Mouse (Mus musculus) olfactory bulb, adult 2 months (tissue): Measurements from ENCODE around the gene Etl4. TPM values are rescaled to one million over a fixed set of nuclear protein-coding genes. Genes with fewer than 3 reads are reported as not detected.

Experiments used
- H3K27ac ChIP-seq: fragments of 200-500 bp; 2 replicates; pipeline ENCODE4 v1.5.1; 2012; ENCODE audit warnings: low read depth, low read length; ENCODE audit not compliant: insufficient read depth
- H3K4me1 ChIP-seq: fragments of 200-500 bp; 2 replicates; pipeline ENCODE4 v1.6.1; 2012; ENCODE audit warnings: low read length; ENCODE audit not compliant: control insufficient read depth, insufficient read depth
- H3K4me3 ChIP-seq: fragments of 200-500 bp; 2 replicates; pipeline ENCODE4 v1.5.1; 2012; ENCODE audit warnings: mild to moderate bottlenecking, low read depth, low read length, moderate library complexity; ENCODE audit not compliant: insufficient read depth
- CTCF ChIP-seq: fragments of 200-500 bp; IDR thresholded peaks from 2 replicates; pipeline ENCODE4 v1.5.1; 2012; ENCODE audit warnings: low read depth, mild to moderate bottlenecking, low read length, moderate library complexity; ENCODE audit not compliant: insufficient read depth
- POLR2A ChIP-seq: fragments of 200-500 bp; IDR thresholded peaks from 2 replicates; pipeline ENCODE4 v1.6.1; 2012; ENCODE audit warnings: mild to moderate bottlenecking, low read depth, low read length, moderate library complexity; ENCODE audit not compliant: insufficient read depth
- WGBS: fragments of 180-500 bp; shearing (Covaris S2); methylation state at CpG from one replicate; pipeline ENCODE4 v1.1.7; 2018; 5-methylcytosine and 5-hydroxymethylcytosine counted together
- polyA plus RNA-seq: library from polyadenylated mRNA; stranded (reverse); fragments of >200 nt; gene quantifications from 2 replicates; pipeline ENCODE4 v1.2.4, GENCODE M21; 2012; ENCODE audit warnings: low replicate concordance; ENCODE audit not compliant: missing spikeins, insufficient read depth, insufficient read length

The Etl4 gene
- polyA plus RNA-seq, 1 experiment, result not detected

DNA sequence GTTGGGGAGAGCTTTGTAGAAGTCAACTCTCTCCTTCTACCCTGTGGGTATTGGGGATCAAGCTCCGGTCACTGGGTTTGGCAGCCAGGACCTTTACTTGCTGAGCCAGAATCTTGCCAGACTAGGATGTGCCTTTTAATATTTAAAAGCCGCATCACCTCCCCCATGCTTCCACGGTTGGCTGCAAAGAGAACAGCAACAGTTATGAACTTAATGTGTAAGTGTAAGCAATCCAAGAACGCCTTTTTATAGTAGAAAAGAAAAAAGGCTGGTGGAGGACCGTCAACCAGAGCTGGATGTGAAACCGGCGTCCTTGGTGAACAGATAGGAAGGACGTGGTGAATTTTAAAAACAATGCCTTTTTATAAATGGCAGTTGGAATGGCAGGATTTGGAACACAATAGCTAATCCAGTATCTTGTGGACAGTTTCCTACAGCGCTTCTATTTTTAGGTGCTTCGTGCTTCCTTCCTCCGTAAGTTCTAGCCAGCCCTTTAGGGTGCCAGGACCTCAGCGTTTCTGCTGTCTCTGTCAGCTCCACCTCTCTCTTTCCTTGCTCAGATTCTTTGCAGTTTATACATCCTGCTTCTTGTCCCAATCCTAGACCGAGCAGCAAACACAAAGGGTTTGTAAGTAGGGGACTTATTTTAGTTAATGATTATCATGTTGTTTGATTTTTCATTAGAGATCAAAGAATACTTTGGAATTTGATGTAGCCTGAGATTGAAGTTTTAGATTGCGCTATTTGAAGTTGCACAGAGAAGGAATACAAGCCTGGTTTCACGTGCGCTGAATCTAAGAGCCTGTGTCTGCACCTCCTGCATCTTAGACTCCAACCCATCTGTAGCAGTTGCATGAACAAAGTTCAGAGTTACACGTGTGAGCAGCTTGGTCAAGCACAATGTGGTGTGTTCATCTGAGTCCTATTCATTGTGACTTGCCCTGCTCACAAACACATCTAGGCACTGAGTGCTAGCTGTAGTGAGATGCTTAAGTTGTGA lies 535.9 kb downstream of the Etl4 start:
- H3K4me3 ChIP-seq, result no peak overlapping the region
- TF ChIP-seq CTCF (no peak), POLR2A (no peak)
- 60% methylated on average over 17 of the region's 17 CpGs for WGBS
- no peak overlapping the region for H3K27ac ChIP-seq
- H3K4me1 ChIP-seq, result peaks cover 3% of the 10 kb centered on the region; the same call in 1 of the 2 replicates

DNA sequence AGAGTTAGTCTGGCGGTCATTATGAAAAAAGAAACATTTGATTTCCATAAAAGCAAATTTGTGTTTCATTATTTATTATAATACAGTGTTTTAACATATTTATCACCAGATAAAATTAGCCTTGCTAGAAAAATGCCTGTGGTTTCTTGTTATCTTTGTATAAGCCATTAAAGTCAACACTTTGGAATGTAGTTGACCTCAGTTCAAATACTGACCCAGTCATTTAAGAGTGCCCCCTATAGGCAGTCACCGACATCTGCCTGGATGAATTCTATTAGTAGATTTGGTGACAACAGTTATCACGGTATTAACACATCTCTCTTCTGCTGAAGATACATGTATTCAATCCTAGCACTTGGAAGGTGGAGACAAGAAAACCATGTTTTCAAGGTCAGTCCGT lies 536.6 kb downstream of the Etl4 start:
- Histone ChIP-seq H3K4me3 (no peak overlapping the region), H3K27ac (no peak overlapping the region), H3K4me1 (peaks cover 3% of the 10 kb centered on the region; the same call in 1 of the 2 replicates)
- 89% methylated on average over 4 of the region's 4 CpGs for WGBS
- no peak for TF ChIP-seq POLR2A
- no peak for TF ChIP-seq CTCF

DNA sequence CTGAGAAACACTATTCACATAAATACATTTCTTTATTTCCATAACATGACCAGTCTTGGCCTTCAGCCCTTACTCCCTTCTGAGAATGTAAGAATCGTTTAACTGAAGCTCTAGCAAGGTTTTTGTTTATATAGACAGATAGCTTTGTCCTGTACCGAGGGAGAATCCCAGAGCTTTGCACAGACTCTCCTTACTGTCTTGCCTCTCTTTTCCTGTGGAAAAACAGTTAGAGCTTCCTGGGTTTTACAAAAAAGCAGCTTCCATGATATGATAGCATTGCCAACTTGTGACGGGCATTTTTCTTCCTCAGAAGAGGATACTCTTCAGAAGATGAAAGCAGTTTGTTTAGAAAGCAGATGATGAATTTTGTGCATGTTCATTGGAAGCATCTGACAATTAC lies 541.4 kb downstream of the Etl4 start:
- H3K27ac ChIP-seq, result no peak overlapping the region
- 66% methylated on average over 3 of the region's 3 CpGs for WGBS
- H3K4me1 ChIP-seq, result no peaks in the 10 kb centered on the region
- TF ChIP-seq CTCF (no peak), POLR2A (no peak)
- no peak overlapping the region for H3K4me3 ChIP-seq

DNA sequence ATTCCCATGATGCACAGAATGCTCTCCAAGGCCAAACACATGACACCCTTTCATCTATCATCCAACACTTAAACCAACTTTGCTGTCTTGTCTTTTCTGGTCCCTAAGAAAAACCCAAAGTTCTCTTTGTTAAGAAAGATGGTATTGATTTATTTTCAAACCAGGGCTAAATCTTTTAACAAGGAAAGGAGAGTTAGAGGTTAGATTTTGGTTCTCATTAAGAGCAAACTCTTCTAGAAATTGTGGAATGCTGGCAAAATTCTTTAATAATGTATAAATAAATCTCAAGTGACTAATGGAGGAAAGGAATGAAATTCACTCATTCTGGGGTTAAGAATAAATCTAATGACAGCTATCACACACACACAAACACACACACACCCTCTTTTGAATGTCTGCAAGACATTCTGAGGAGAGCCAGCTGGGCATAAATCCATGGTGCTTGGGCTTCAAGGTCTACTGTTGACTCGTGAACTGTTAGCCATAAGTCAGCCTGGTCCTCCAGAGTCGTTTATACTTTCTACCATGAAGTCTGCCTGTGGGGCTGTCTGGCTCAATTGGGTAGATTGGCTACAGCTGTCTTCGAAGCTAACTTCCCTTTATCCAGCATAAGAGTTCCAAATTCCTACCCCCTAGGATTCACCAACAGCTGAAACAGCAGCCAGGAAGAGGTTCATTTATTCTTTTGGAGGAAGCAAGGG lies 544.1 kb downstream of the Etl4 start:
- Histone ChIP-seq H3K4me3 (no peak overlapping the region), H3K4me1 (no peaks in the 10 kb centered on the region), H3K27ac (no peak overlapping the region)
- WGBS, result 73% methylated on average over 3 of the region's 3 CpGs
- TF ChIP-seq POLR2A, result no peak
- TF ChIP-seq CTCF, result no peak

DNA sequence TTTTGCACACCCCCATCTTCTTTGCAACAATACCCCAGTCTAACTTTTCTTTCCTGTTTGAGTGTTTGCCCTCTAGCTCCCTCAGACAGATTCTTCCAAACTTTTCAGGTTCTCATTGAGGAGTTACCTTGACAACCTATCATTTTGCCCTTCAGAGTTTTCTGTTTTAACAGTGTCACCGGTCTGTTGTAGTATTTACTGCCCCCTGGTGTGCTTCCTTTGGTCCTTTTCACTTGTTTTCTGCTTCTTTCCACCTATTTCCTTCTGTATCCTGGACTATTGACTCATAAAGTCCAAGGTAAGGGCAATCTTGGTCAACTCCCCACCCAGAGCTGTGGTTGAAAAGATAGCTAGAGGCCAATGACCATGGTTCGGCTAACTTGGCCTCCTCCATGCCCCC lies 569.6 kb downstream of the Etl4 start:
- H3K4me1 ChIP-seq, result no peaks in the 10 kb centered on the region
- H3K4me3 ChIP-seq, result no peak overlapping the region
- H3K27ac ChIP-seq, result no peak overlapping the region
- TF ChIP-seq POLR2A (no peak), CTCF (no peak)
- WGBS, result 89% methylated on average over 2 of the region's 2 CpGs

DNA sequence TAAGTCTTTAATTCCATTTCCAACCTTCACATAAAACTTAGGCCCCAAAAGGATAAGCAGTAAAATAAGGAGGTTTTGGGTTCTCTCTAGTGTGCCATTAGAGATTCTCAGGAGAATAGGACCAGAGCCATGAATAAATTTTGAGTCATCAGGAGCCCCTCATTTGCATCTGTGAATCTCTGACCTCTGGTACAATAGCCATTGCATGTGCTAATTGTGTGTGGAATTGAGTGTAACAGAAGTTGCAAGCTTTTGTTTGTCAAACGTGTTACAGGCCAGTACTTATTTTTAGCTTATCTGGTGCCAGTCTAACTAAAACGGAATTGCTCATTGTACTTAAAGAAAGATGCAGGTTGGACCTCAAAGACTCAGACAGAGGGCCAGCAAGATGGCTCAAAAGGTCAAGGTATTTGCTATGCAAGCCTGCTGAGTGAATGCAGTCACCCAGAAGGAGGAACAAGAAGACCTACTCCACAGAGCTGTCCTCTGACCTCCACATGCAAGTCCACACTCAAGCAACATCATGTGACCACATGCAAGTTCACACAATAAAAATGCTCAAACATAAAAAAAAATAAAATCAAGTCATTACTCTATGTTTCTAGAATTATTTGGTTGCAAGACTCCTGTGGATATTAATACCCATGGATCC lies 576.7 kb downstream of the Etl4 start:
- H3K4me3 ChIP-seq, result no peak overlapping the region
- TF ChIP-seq CTCF, result no peak
- no peak for TF ChIP-seq POLR2A
- H3K27ac ChIP-seq, result no peak overlapping the region

DNA sequence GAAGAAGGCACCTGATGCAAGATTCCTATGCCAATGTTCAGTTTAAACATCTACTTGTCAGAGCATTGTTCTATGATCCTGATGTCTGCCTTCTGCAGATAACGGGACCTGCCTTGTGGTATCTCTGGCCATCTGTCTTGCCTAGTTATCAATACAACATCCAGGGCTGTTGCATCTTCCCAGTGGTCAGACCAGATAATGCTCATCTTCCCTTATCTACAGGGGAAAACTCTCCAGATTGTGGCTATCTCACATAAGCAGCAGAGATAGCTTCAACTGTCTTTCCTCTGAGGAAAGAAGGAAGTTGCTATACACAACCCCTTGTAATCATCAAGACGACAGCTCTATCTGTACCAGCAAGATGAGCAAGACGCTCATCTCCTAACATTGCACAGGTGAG lies 579.5 kb downstream of the Etl4 start:
- H3K4me3 ChIP-seq, result no peak overlapping the region
- no peak overlapping the region for H3K27ac ChIP-seq
- no peak for TF ChIP-seq CTCF
- TF ChIP-seq POLR2A, result no peak
- WGBS, result 95% methylated on average over 3 of the region's 3 CpGs
- no peaks in the 10 kb centered on the region for H3K4me1 ChIP-seq

More for the DNA sequence above, 576.7 kb downstream of the Etl4 start:
- 38% methylated on average over 2 of the region's 2 CpGs for WGBS
- H3K4me1 ChIP-seq, result no peaks in the 10 kb centered on the region

DNA sequence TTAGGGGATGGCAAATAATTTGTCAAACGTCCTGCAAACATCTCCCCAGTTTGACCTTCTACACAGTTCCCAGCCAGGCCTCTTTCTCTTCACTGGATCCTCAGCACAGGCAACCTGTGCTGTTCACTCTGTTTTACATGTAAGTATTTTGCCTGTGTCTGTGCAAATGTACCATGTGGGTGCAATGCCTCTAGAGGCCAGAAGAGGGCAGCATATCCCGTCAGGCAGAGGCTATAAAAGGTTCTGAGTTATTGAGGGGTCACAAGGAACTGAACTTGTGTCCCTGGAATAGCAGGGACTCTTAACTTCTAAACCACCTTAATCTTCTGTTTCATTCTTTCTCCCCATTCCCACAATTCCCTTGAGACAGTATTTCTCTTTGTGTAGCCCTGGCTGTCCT lies 582.5 kb downstream of the Etl4 start:
- no peak for TF ChIP-seq POLR2A
- TF ChIP-seq CTCF, result no peak
- H3K4me3 ChIP-seq, result no peak overlapping the region
- no peak overlapping the region for H3K27ac ChIP-seq
- 67% methylated on average over 2 of the region's 2 CpGs for WGBS
- H3K4me1 ChIP-seq, result no peaks in the 10 kb centered on the region

DNA sequence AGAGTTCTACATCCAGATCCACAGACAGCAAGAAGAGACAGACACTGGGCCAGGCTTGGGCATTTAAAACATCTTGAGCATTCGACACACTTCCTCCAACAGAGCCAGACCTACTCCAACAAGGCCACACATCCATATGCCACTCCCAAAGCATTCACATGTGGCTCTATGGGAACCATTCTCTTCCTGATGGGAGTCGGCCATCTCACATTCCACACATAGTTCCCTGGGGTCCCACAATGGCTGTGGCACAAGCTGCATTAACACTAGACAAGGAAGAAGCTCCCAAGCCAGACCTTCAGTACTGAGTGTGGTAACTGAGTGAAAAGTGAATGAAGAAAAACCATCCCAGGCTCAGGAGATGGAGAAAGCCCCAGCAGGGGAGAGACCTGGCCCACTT lies 584.2 kb downstream of the Etl4 start:
- no peak for TF ChIP-seq POLR2A
- TF ChIP-seq CTCF, result no peak
- Histone ChIP-seq H3K27ac (no peak overlapping the region), H3K4me1 (no peaks in the 10 kb centered on the region), H3K4me3 (no peak overlapping the region)
- 91% methylated on average over 2 of the region's 2 CpGs for WGBS
